Mouse (Mus musculus) midbrain, postnatal 0 days (tissue): Measurements from ENCODE around the gene Crispld2. TPM values are rescaled to one million over a fixed set of nuclear protein-coding genes. Genes with fewer than 3 reads are reported as not detected.

Experiments used
- ATAC-seq: fragments of 200-750 bp; cut with Nextera tagmentation; 2 replicates; pipeline ENCODE4 v1.8.0; 2017; ENCODE audit warnings: moderate number of reproducible peaks, mild to moderate bottlenecking, moderate TSS enrichment, moderate library complexity; ENCODE audit not compliant: low FRiP score
- DNase-seq: peaks from one replicate; pipeline ENCODE4 v3.0.0-alpha.2; 2015; ENCODE audit warnings: low spot score
- H3K27ac ChIP-seq: fragments of 300-500 bp; sonication (generic); 2 replicates; pipeline ENCODE4 v1.5.1; 2014; ENCODE audit warnings: low read depth, mild to moderate bottlenecking, low read length, mixed read lengths
- H3K27me3 ChIP-seq: fragments of 300-500 bp; sonication (generic); 2 replicates; pipeline ENCODE4 v1.6.1; 2014; ENCODE audit warnings: low read length, control low read depth, mixed read lengths; ENCODE audit not compliant: insufficient read depth
- H3K36me3 ChIP-seq: fragments of 300-500 bp; sonication (generic); 2 replicates; pipeline ENCODE4 v1.6.1; 2014; ENCODE audit warnings: low read length, control low read depth, mixed read lengths; ENCODE audit not compliant: insufficient read depth
- H3K4me1 ChIP-seq: fragments of 300-500 bp; sonication (generic); 2 replicates; pipeline ENCODE4 v1.6.1; 2014; ENCODE audit warnings: mild to moderate bottlenecking, control low read depth, antibody characterized with exemption, low read length, mixed read lengths; ENCODE audit not compliant: insufficient read depth
- H3K4me2 ChIP-seq: fragments of 300-500 bp; sonication (generic); 2 replicates; pipeline ENCODE4 v1.6.1; 2014; ENCODE audit warnings: low read depth, mild to moderate bottlenecking, low read length, mixed read lengths; ENCODE audit not compliant: poor library complexity, severe bottlenecking
- H3K4me3 ChIP-seq: fragments of 300-500 bp; sonication (generic); 2 replicates; pipeline ENCODE4 v1.5.1; 2014; ENCODE audit warnings: low read depth, mild to moderate bottlenecking, low read length, moderate library complexity
- H3K9ac ChIP-seq: fragments of 300-500 bp; sonication (generic); replicated peaks from 2 replicates; pipeline ENCODE4 v1.6.1; 2014; ENCODE audit warnings: mild to moderate bottlenecking, low read length, moderate library complexity, mixed read lengths; ENCODE audit not compliant: poor library complexity, severe bottlenecking
- H3K9me3 ChIP-seq: fragments of 300-500 bp; sonication (generic); 2 replicates; pipeline ENCODE4 v1.6.1; 2016; ENCODE audit warnings: low read length, control low read depth
- CTCF ChIP-seq: IDR thresholded peaks from 2 replicates; pipeline ENCODE4 v1.5.1; 2016; ENCODE audit warnings: antibody characterized with exemption, mild to moderate bottlenecking
- WGBS: fragments of 180-500 bp; shearing (Covaris S2); extraction: QIAGEN DNeasy Blood & Tissue Kit; methylation state at CpG from one replicate; pipeline ENCODE4 v1.1.7; 2014; 5-methylcytosine and 5-hydroxymethylcytosine counted together
- polyA plus RNA-seq: library from polyadenylated mRNA; unstranded; fragments of >200 nt; fragmentation: Nextera tagmentation; extraction: Ambion mirVana; gene quantifications from 2 replicates; pipeline ENCODE4 v1.2.1, GENCODE M21; 2015
- total RNA-seq: library from RNA; depleted of rRNA; stranded (reverse); fragments of >200 nt; gene quantifications from 2 replicates; pipeline ENCODE4 v1.2.3, GENCODE M21; 2014

Crispld2 gene
- total and polyA plus RNA-seq, 2 experiments from 2014 or later: 4.1 to 5.3 TPM

DNA sequence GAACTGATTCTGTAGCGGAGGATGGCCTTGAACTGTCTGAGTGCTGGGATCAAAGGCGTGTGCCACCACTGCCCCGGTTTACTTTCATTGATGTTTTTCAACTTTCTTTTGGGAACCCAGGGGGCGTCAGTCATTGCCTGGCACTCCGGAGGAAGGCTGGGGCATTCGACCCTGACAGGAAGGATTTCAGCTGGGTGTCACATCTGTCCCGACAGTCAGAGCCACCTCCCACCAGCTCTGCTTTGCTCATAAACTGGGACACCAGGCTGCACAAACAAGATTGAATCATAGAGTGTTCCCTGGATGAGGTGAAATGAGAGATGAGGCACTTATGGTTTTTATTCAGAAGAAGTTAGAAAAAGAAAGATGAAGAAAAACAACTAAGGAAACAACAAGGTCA, 40.0 kb upstream of the Crispld2 start:
- H3K9ac ChIP-seq: no peak overlapping the region
- H3K4me3 ChIP-seq: no peak overlapping the region
- TF ChIP-seq CTCF: no peak
- no peak overlapping the region for H3K27ac ChIP-seq
- DNase-seq (no peak), ATAC-seq (no peak)
- 69% methylated on average over 7 of the region's 7 CpGs for WGBS
- H3K36me3 ChIP-seq: peaks cover 88% of the 10 kb centered on the region
- H3K27me3 ChIP-seq: no peaks in the 10 kb centered on the region
- H3K4me1 ChIP-seq: no peaks in the 10 kb centered on the region
- H3K4me2 ChIP-seq: no peak overlapping the region
- no peaks in the 10 kb centered on the region for H3K9me3 ChIP-seq

DNA sequence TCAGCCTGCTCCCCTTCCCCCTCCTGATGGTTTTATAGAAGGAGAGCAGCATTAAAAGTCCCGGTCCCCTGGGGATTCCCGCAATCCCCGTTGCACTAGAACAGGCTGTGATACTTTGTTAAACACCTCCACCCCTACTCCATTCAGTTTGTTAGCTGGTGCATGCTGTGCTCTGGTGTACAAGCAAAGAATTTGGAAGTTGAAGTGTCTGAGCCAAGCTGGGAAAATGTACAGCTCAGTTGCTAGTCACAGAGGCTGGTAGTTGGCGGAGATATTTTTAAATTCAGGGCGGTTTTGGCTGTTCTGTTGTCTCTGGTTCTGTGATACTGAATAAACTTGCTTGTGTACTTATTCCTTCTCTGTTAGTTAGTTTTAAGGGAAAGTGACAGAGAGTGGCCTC, 39.5 kb upstream of the Crispld2 start:
- no peak overlapping the region for H3K4me2 ChIP-seq
- H3K9ac ChIP-seq: no peak overlapping the region
- DNase-seq (peak; percentile 14), ATAC-seq (no peak)
- no peak overlapping the region for H3K4me3 ChIP-seq
- no peak for TF ChIP-seq CTCF
- no peaks in the 10 kb centered on the region for H3K4me1 ChIP-seq
- WGBS: 68% methylated on average over 5 of the region's 5 CpGs
- no peaks in the 10 kb centered on the region for H3K27me3 ChIP-seq
- peaks cover 87% of the 10 kb centered on the region for H3K36me3 ChIP-seq
- H3K27ac ChIP-seq: no peak overlapping the region
- H3K9me3 ChIP-seq: no peaks in the 10 kb centered on the region

DNA sequence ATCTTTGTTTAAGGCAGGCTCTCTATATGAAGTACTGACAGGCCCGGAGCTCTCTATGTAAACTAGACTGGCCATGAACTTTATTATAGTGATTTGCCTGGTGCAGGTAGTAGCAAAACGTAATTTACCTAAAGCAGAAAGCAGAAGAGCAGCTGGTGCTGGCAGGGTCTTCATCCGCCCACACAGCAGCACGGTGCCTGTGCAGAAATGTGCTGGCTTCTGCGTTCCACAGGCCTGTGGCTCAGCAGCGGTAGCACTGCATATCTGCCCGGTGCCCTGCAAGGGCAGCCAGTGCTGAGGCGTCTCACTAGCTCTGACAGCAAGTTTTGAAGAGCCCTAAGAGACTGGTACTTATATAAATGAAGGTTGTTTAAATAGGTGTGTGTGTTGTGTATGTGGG, 36.9 kb upstream of the Crispld2 start:
- TF ChIP-seq CTCF: no peak
- peaks cover 74% of the 10 kb centered on the region for H3K36me3 ChIP-seq
- 96% methylated on average over 8 of the region's 8 CpGs for WGBS

DNA sequence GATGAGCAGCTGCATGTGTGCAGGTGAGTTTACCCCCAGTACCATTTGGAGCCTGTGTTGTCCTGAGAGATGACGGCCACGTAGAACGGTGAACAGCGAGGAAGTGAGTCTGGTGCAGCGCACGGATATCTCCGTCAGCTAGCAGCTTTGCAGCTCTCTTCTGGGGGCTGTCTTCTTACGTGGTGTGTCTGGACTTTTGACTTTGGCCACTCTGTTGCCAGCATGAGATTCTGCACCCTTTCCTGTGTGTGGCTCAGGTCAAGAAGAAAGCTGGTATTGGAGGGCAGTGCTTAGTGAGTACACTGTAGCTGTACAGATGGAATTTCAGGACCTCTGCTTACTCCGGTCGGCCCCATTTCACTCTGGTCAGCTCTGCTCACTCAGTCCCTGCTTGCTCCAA, 34.2 kb upstream of the Crispld2 start:
- 95% methylated on average over 10 of the region's 10 CpGs for WGBS
- no peak for DNase-seq
- Histone ChIP-seq H3K36me3 (peaks cover 49% of the 10 kb centered on the region), H3K9ac (no peak overlapping the region), H3K27ac (no peak overlapping the region), H3K4me3 (no peak overlapping the region), H3K4me1 (no peaks in the 10 kb centered on the region), H3K27me3 (no peaks in the 10 kb centered on the region), H3K9me3 (no peaks in the 10 kb centered on the region), H3K4me2 (no peak overlapping the region)
- no peak for ATAC-seq
- TF ChIP-seq CTCF: no peak

More for the DNA sequence above, 36.9 kb upstream of the Crispld2 start:
- DNase-seq (no peak), ATAC-seq (no peak)
- H3K4me2 ChIP-seq: no peak overlapping the region
- H3K4me1 ChIP-seq: no peaks in the 10 kb centered on the region
- H3K9me3 ChIP-seq: no peaks in the 10 kb centered on the region
- H3K27ac ChIP-seq: no peak overlapping the region
- H3K4me3 ChIP-seq: no peak overlapping the region
- no peak overlapping the region for H3K9ac ChIP-seq
- no peaks in the 10 kb centered on the region for H3K27me3 ChIP-seq

DNA sequence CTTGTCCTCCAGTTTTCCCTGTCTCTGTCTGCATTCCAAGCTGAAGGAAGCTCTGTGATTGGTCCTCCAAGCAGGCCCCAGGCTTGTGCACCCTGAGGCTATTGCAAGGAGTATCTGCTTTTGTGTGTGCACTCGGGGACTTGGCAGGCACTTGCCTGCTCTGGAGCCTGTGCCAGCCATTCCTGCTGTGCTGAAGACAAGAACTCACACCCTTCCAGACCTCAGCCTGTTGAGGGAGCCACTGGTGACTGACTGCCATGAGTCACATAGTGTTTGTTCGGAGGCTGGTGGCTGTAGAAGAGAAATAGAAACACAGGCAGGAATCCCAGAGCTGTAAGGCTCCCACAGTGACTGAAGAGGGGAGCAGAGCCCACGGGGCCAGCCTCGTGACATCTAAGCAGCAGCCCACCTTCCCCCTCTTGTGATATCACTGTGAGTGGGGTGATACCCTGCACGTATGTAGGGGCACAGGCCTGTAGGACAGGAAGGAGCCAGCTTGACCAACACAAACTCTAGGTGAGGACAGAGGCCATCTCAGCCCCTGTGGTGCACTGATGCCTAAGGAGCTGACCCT, 31.6 kb upstream of the Crispld2 start:
- Histone ChIP-seq H3K27me3 (no peaks in the 10 kb centered on the region), H3K4me1 (no peaks in the 10 kb centered on the region), H3K36me3 (peaks cover 25% of the 10 kb centered on the region), H3K4me2 (no peak overlapping the region), H3K4me3 (no peak overlapping the region), H3K9me3 (no peaks in the 10 kb centered on the region), H3K27ac (peak overlapping the region; percentile 59; the same call in 1 of the 2 replicates), H3K9ac (no peak overlapping the region)
- peak; percentile 78 for DNase-seq
- TF ChIP-seq CTCF: peak; percentile 52
- WGBS: 44% methylated on average over 5 of the region's 5 CpGs
- peak; percentile 66 for ATAC-seq

DNA sequence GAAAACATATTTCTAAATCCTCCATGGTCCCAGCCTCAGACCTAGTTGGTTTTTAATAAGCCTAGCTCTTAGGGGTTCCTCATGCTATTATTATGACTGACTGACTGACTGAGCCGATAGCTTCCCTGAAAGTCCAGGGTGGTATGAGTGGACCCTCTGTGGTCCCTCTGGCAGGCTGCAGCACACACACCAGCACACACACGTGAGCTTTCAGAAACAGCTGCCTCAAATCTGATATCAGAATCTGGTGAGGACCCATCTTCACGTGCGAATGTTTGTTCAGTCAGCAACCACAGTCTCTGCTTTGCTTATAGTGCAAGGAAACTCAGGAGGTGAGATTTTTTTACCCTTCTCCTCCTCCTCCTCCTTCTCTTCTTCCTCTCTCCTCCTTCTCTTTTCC, 27.4 kb upstream of the Crispld2 start:
- DNase-seq: no peak
- no peak for ATAC-seq
- Histone ChIP-seq H3K4me2 (no peak overlapping the region), H3K9ac (no peak overlapping the region), H3K27ac (no peak overlapping the region), H3K36me3 (no peaks in the 10 kb centered on the region), H3K4me3 (no peak overlapping the region), H3K27me3 (no peaks in the 10 kb centered on the region), H3K9me3 (0 out of 2 replicates have a peak, but pooled peaks cover 2% of the 10 kb centered on the region), H3K4me1 (no peaks in the 10 kb centered on the region)
- 81% methylated on average over 4 of the region's 4 CpGs for WGBS
- no peak for TF ChIP-seq CTCF
